Mouse (Mus musculus) kidney, adult 2 months (tissue): ENCODE data around the gene Dap3.

Experiments
- CTCF ChIP-seq: fragments of 200-500 bp; conservative IDR thresholded peaks from 2 replicates; pipeline ENCODE4 v1.5.1; 2011; ENCODE audit warnings: low read depth, mild to moderate bottlenecking, control low read depth, low read length, moderate library complexity, mixed read lengths; ENCODE audit not compliant: insufficient read depth, insufficient read length
- POLR2A ChIP-seq: fragments of 200-500 bp; IDR thresholded peaks from one replicate; pipeline ENCODE4 v1.6.1; 2011; ENCODE audit warnings: low read depth, low read length, control low read depth

DNA sequence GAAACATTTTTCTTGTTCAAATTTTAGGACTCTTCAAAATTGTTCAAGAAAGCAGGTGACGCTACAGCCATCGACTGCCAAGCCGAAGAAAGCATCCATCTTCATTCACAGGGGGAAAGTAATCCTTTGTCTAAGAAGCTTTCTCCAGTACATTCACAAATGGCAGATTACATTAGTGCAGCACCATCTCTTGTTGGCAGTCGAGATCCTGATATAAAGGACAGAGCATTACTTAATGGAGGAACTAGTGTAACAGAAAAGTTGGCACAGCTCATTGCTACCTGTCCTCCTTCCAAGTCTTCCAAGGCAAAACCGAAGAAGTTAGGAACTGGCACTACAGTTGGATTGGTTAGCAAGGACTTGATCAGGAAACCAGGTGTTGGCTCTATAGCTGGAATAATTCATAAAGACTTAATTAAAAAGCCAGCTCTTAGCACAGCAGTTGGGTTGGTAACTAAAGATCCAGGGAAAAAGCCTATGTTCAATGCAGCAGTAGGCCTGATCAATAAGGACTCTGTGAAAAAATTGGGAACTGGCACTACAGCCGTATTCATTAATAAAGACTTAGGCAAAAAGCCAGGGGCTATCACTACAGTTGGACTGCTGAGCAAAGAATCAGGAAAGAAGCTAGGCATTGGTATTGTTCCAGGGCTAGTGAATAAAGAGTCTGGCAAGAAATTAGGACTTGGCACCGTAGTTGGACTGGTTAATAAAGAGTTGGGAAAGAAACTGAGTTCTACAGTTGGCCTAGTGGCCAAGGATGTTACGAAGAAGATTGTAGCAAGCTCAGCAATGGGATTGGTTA, 30.4 kb upstream of the Dap3 start:
- TF ChIP-seq CTCF (no peak), POLR2A (no peak)
